Mouse (Mus musculus) layer of hippocampus, adult 9-11 months (tissue): ENCODE measurements around the gene Ttyh1.

ENCODE experiments used
- DNase-seq: peaks from one replicate; pipeline ENCODE4 v3.0.0; 2022

The Ttyh1 gene

DNA sequence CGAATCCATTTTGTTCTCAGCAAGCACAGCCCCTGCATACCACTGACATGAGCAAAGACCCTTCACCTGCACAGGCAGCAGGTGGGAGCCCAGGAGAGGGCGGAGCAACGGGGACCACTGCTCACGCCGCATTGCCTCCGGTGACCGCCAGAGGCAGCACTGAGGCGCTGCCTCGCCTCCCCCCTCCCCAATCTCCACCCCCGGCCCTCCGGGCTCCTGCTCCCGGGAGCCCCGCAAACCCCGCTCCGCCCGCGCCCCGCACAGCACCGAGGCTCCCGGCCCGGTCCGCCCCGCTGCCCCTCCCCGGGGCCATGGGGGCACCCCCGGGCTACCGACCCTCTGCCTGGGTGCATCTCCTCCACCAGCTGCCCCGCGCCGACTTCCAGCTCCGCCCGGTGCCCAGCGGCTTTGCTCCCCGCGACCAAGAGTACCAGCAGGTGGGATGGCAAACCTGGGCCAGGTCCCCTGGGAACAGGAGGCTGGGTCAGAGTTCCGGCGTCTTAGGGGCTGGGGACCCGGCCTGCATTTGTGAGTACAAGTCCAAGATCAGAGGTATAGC is at the start of gene Ttyh1:
Gene Ttyh1, plus strand, starts transcription at position 65 of the 559 bp plus-strand sequence.
- peak; percentile 64 for DNase-seq

GRCm38 (mm10) chr7:4071066-4071465 is 48.1 kb upstream of the Ttyh1 start:
- DNase-seq, result no peak

GRCm38 (mm10) chr7:4073144-4073543 is 46.1 kb upstream of the Ttyh1 start:
- no peak for DNase-seq

- DNase-seq, result no peak
Measured at GRCm38 (mm10) chr7:4079511-4079910, 39.7 kb upstream of the Ttyh1 start.

GRCm38 (mm10) chr7:4080552-4080951 is 38.7 kb upstream of the Ttyh1 start:
- peak; percentile 39 for DNase-seq

- DNase-seq, result no peak
Measured at GRCm38 (mm10) chr7:4081706-4082105, 37.5 kb upstream of the Ttyh1 start.

- DNase-seq, result peak; percentile 74
Measured at GRCm38 (mm10) chr7:4082804-4083203, 36.4 kb upstream of the Ttyh1 start.

GRCm38 (mm10) chr7:4084161-4084560 is 35.0 kb upstream of the Ttyh1 start:
- DNase-seq, result peak; percentile 77

DNA sequence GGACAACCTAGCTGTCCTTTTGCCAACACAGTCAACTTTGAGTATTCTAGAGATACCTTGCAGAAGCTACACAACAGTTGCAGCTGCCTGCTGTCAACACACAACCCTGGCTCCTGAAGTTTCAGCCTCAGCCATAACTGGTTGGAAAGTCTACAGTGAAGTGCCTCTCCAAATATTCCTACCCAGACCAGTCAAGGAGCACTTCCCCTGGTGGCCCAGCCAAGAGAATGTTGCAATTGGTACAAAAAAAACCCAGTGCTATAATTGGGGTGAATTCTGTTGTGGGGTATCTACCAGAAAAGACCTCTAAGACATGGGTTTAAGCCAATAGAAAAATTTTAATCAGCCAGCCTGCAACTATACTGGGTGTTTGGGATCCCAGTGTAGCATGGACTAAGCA is 33.6 kb upstream of the Ttyh1 start:
- DNase-seq, result peak; percentile 59

DNA sequence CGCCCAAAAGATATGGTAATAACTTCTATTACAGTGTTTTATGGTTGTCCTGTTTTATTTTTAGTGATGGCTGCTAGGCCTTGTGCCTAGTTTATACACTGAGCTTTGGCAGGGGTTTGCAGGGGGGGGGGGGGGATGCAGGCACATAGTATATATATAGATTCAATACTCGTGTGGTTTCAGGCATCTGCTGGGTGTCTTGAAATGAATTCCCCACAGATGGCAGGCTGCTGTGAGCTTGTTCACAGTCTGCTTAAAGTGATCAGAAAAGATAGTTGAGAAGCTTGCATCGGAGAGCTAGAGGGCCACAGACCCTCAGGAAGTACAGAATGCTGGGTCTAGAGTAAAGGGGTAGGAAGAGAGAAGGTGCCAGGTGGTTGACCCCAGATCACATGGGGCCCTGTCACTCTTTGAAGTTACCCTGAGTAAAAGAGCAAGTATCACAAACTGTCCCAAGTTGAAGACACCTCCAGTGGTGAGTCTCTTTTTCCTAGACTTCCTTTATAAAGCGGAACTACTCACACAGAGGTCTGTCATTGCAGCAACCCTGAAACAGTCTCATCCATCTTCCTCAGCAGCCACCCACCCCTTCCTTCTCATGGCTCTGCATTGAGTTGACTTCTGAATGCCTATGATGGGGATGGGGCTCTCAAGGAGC is 31.8 kb upstream of the Ttyh1 start:
- DNase-seq, result peak; percentile 74

DNA sequence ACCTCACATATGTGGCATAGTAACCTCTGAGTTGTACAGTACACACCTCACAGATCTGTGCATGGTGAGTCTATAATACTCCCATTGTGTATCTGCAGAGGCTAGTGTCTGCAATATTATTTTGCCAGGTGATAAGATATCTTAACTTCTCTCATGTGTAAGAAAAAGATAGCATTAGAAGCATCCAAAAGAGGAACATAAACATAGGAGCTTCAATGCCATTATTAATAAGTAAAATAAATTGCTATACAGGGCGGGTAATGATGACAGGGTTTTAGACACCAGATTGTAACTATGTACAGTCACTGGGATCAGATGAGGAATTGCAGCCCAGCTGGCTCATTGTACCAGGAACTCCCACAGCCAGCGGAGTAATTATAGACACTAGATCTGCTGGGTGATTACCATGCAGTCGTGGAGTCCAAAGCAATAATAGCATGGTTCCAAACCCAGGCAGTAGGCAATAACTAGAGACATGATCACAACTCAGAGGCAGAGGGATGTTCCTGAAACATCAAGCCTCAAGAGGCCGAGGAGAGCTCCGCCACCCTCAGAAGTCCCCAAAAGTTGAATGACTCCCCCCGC is 31.2 kb upstream of the Ttyh1 start:
- DNase-seq, result peak; percentile 84

GRCm38 (mm10) chr7:4088679-4089078 is 30.5 kb upstream of the Ttyh1 start:
- DNase-seq, result no peak

- DNase-seq, result no peak
Measured at GRCm38 (mm10) chr7:4091170-4091569, 28.0 kb upstream of the Ttyh1 start.

- no peak for DNase-seq
Measured at GRCm38 (mm10) chr7:4098301-4098700, 20.9 kb upstream of the Ttyh1 start.

- DNase-seq, result no peak
Measured at GRCm38 (mm10) chr7:4098832-4099231, 20.4 kb upstream of the Ttyh1 start.

DNA sequence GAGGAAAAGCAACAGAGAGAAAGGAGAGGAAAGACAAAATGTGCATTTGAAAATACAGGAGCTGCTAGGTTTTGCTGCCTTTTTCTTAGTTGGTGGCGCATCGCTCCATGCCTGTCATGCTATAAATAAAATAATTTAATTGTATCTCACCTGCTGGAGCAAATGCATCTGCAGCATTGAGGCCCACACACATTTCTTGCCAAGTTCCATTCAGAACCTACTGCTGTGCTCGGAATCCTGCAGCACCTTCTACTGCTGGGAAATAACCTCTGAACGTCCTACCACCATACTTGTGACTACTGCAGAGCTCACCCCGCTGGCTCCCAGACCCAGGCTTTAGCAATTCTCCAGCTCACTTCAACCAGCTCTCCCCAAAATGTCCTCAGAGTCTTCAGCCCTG is 18.1 kb upstream of the Ttyh1 start:
- DNase-seq, result no peak

DNA sequence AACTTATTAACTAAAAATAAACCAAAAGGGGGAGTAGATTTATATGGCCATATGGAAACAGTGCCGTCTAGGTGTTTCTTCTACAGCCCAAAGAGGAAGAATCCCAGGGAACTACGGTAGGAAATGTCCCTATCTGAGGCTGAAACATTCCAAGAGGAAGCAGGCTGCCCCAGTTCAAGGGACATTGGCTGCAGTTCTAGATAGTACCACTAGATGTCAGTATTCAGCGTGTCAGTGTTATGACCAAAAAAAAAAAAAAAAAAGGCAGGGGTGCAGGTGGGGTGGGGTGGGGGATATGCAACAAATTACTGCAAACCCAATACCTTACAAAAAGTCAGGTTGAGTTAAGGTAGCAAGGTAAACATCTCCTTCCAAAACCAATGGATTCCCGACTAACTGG is 15.8 kb upstream of the Ttyh1 start:
- DNase-seq, result no peak

DNA sequence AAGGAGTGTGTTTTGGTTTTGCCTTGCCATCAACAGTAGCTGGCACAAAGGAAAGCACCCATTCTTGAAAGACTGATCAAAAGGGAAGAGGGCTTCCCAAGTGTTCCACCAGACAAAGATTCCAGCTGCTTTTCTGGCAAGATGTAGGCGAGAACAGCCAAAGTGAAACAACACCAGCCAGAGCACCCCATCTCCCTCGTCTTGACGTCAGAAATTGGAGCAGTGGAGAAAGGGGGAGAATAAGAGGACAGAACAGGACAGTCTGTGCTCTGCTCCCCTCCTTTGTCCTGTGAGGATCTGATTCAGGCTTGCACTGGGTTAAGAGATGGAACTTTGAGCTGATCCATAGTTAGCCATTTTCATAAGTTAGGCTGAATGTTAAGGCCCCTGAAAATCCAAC is 7.4 kb upstream of the Ttyh1 start:
- DNase-seq, result no peak

GRCm38 (mm10) chr7:4117050-4117814 is 2.0 kb upstream of the Ttyh1 start:
- peak; percentile 70 for DNase-seq

DNA sequence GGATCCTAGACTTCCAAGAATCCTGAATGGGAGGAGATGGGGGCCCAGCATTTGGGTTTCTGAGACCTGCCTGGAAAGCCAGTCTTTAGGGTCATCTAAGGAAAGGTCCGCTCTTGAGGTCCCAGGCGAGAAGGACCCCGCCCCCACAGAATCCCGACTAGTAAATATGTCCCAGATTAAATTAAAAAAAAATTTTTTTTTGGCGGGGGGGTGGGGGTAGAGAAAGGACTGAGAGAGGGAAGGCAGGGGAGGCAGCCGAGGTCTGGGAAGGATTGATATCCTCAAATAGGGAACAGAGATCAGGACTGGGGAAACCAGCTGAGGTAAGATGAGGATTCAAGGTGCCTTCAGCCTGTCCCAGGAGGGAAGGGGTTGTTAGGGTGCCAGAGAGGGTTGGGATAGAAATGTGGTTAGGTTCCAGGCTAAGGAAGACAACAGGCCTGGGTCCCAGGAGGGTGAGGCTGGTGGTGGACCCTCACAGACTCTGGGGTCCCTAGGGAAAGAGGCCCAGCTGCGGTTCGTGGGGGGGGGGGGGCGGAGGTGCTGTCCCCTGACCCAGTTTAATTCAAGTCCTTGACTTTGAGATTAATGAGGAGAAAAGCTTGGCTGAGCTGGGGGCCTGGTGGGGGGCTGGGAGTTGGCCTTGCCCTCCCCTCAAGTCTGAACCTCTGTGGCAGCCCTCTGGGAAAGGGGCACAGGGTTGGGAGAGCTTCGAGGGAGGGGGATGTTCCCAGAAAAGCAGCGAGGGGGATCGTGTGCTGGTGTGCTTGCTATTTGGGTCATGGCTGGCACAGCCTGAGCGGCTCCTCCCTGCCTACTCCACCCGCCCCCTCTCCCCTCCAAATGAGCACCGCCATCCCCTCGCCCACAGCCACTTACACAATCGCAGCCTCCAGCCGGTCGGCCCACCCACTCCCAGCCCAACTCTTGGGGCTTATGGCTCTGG is 1.0 kb downstream of the Ttyh1 start:
- peak; percentile 75 for DNase-seq

DNA sequence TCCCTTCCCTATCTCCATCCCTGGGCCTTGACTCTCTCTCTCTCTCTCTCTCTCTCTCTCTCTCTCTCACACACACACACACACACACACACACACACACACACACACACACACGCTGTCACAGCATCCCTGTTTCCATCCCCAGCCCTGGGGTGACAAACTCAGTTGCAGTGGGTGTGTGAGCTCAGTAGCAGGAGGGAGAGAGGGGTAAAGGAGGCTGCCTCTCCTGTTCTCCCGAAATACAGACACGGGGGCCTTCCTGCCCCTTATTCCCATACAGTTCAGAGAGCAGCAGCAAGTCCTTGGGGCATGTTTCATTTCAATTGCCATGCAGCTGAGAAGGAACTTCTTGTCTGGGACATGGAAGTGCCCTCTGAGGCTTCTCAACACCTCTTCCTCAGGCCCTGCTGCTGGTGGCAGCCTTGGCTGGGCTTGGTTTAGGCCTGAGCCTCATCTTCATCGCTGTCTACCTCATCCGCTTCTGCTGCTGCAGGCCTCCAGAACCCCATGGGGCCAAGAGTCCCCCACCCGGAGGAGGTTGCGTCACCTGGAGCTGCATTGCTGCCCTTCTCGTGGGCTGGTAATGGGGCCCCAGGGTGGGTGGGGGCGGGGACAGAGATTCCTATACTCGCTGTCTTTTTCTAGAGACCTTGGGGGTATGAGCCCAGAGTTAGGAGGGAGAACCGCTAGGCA is 3.0 kb downstream of the Ttyh1 start:
- peak; percentile 5 for DNase-seq

GRCm38 (mm10) chr7:4122783-4123182 is 3.6 kb downstream of the Ttyh1 start:
- no peak for DNase-seq
